9 mouse cellular contexts compared by ENCODE assay signal in genomic region chr3:151818265-151818664, GRCm38 (mm10). TPM values are rescaled to one million over a fixed set of nuclear protein-coding genes. Genes with fewer than 3 reads are reported as not detected.
A peak's percentile ranks its signal among the peaks of the same experiment; 100 is the strongest.
DNase-seq lines count a peak whose midpoint lies in the region; ATAC-seq and TF ChIP-seq lines count a peak whose summit lies in the region.
"Had no signal": no experiment of that assay in that cellular context is flagged by ENCODE, and none has a peak within 500 bp of the region (broad histone marks: within the 10 kb centered on the region; RNA-seq: fewer than 3 reads in every experiment).

No protein-coding gene starts in this region.

- H3K9me3 ChIP-seq in MEL (replicated peaks; ENCODE audit: insufficient read depth, low read length), result no peaks in the 10 kb centered on the region
- H3K9me3 ChIP-seq in hindbrain, postnatal 0 days (ENCODE audit: low read length), result no peaks in the 10 kb centered on the region
- H3K9me3 ChIP-seq: liver, embryonic 13.5 days had no signal

- DNase-seq in layer of hippocampus, adult 2 months (ENCODE audit: low spot score in 2 of 2), result no peak
- no peak for DNase-seq in layer of hippocampus, adult 18-20 months (ENCODE audit: low spot score in 2 of 2)
- peak; percentile 3 for DNase-seq in MEL (ENCODE audit: low read depth, low spot score)
- peak; percentile 62 to 64 for DNase-seq in kidney, postnatal 4 days
- no peak for DNase-seq in cerebellum, adult 9-11 months
- no peak for DNase-seq in hindbrain, postnatal 0 days (ENCODE audit: low spot score)
- DNase-seq: liver, embryonic 13.5 days had no signal

- H3K27me3 ChIP-seq in MEL (ENCODE audit: control insufficient read depth in 1 of 2, insufficient read depth in 2 of 2, low read length in 2 of 2), result no peaks in the 10 kb centered on the region
- H3K27me3 ChIP-seq in hindbrain, postnatal 0 days (ENCODE audit: insufficient read depth, low read length), result no peaks in the 10 kb centered on the region
- H3K27me3 ChIP-seq: liver, embryonic 13.5 days had no signal

- TF ChIP-seq RAD21 in MEL (IDR thresholded peaks at IDR 0.05; ENCODE audit: low read depth, low read length), result no peak; the same call in 1 of the 2 replicates

- H3K4me1 ChIP-seq in MEL (ENCODE audit: control insufficient read depth in 1 of 2, insufficient read depth in 2 of 2, low read length in 2 of 2), result no peaks in the 10 kb centered on the region
- no peaks in the 10 kb centered on the region for H3K4me1 ChIP-seq in cortical plate, adult 2 months (ENCODE audit: control insufficient read depth, insufficient read depth, low read length)
- H3K4me1 ChIP-seq in hindbrain, postnatal 0 days (ENCODE audit: insufficient read depth, low read length), result no peaks in the 10 kb centered on the region
- H3K4me1 ChIP-seq: liver, embryonic 13.5 days had no signal

- H3K4me3 ChIP-seq in layer of hippocampus, adult 2 months, result no peak overlapping the region
- no peak overlapping the region for H3K4me3 ChIP-seq in MEL (ENCODE audit: control insufficient read depth in 1 of 2, insufficient read depth in 1 of 2, low read depth in 2 of 2, low read length in 2 of 2)
- H3K4me3 ChIP-seq in cortical plate, adult 2 months (ENCODE audit: insufficient read depth, low read length), result no peak overlapping the region
- H3K4me3 ChIP-seq in hindbrain, postnatal 0 days (ENCODE audit: low read length), result no peak overlapping the region
- H3K4me3 ChIP-seq: liver, embryonic 13.5 days had no signal

- H3K79me2 ChIP-seq in MEL (ENCODE audit: control insufficient read depth, insufficient read depth, low read length, poor library complexity), result no peaks in the 10 kb centered on the region

- H3K27ac ChIP-seq in layer of hippocampus, adult 2 months, result no peak overlapping the region
- no peak overlapping the region for H3K27ac ChIP-seq in MEL (ENCODE audit: control insufficient read depth, low read depth, low read length)
- no peak overlapping the region for H3K27ac ChIP-seq in cortical plate, adult 2 months (ENCODE audit: insufficient read depth, low read length)
- H3K27ac ChIP-seq in hindbrain, postnatal 0 days, result no peak overlapping the region
- H3K27ac ChIP-seq: liver, embryonic 13.5 days had no signal

- TF ChIP-seq CTCF in layer of hippocampus, adult 2 months (conservative IDR thresholded peaks at IDR 0.05), result peak; percentile 35; the same call in 1 of the 2 replicates
- TF ChIP-seq CTCF in MEL (IDR thresholded peaks at IDR 0.05 in 2 of 3, conservative IDR thresholded peaks at IDR 0.05 in 1 of 3; ENCODE audit: control insufficient read depth in 1 of 3, insufficient read depth in 1 of 3, low read depth in 2 of 3, low read length in 3 of 3, poor library complexity in 1 of 3, severe bottlenecking in 1 of 3), result peak in 2 of 3 experiments; percentile 13 to 26; a peak in 2 of 6 replicates
- TF ChIP-seq CTCF in cortical plate, adult 2 months (IDR thresholded peaks at IDR 0.05; ENCODE audit: extremely low read depth, insufficient read depth, low read length), result 0 out of 2 replicates have a peak, but pooled peaks have one; percentile 5
- TF ChIP-seq CTCF in hindbrain, postnatal 0 days (IDR thresholded peaks at IDR 0.05; ENCODE audit: low read depth), result no peak

- TF ChIP-seq EP300 in MEL (IDR thresholded peaks at IDR 0.05; ENCODE audit: low read depth in 1 of 2, low read length in 2 of 2), result no peak

- H3K36me3 ChIP-seq in MEL (ENCODE audit: control insufficient read depth in 1 of 2, insufficient read depth in 2 of 2, low read length in 2 of 2), result no peaks in the 10 kb centered on the region
- no peaks in the 10 kb centered on the region for H3K36me3 ChIP-seq in hindbrain, postnatal 0 days (ENCODE audit: insufficient read depth, low read length)
- H3K36me3 ChIP-seq: liver, embryonic 13.5 days had no signal

- no peak for TF ChIP-seq POLR2A in MEL (IDR thresholded peaks at IDR 0.05; ENCODE audit: control insufficient read depth in 1 of 2, insufficient read depth in 1 of 2, low read depth in 1 of 2, low read length in 2 of 2, poor library complexity in 1 of 2)
- TF ChIP-seq POLR2A in cortical plate, adult 2 months (IDR thresholded peaks at IDR 0.05; ENCODE audit: extremely low read depth, insufficient read depth, low read length), result no peak

- no peak overlapping the region for H3K4me2 ChIP-seq in hindbrain, postnatal 0 days (ENCODE audit: low read depth, low read length)
- H3K4me2 ChIP-seq: liver, embryonic 13.5 days had no signal

- 80% methylated on average over 6 of the region's 6 CpGs for WGBS in hindbrain, postnatal 0 days

- no peak for ATAC-seq in frontal cortex, adult (ENCODE audit: low TSS enrichment)
- ATAC-seq in hindbrain, postnatal 0 days, result no peak

- H3K9ac ChIP-seq in MEL (ENCODE audit: control insufficient read depth, low read depth, low read length, poor library complexity, severe bottlenecking), result no peak overlapping the region
- no peak overlapping the region for H3K9ac ChIP-seq in hindbrain, postnatal 0 days (replicated peaks; ENCODE audit: low read length)
- H3K9ac ChIP-seq: liver, embryonic 13.5 days had no signal

TF ChIP-seq in MEL, 35 proteins besides CTCF, POLR2A, EP300 and RAD21:
- TF ChIP-seq TCF12 (IDR thresholded peaks at IDR 0.05; ENCODE audit: low read depth, low read length) (no peak), ZMIZ1 (IDR thresholded peaks at IDR 0.05; ENCODE audit: low read depth, low read length) (no peak), ZKSCAN1 (IDR thresholded peaks at IDR 0.05; ENCODE audit: low read depth, low read length) (no peak), TBP (IDR thresholded peaks at IDR 0.05; ENCODE audit: low read depth, low read length) (no peak)
TF ChIP-seq in MEL: peak in this region for 0.

RNA-seq across cellular contexts. Expression of gene Ptgfr, which starts 19.2 kb away (rescaled TPM):
- under 1 TPM; 0.29 to 0.72 TPM for total RNA-seq in layer of hippocampus, adult 2 months (2021)
- total RNA-seq in layer of hippocampus, adult 18-20 months (2021), result under 1 TPM; 0.36 to 0.47 TPM
- total RNA-seq in MEL (2012; rRNA removed), result not detected in 2 replicates
- not detected for polyA plus RNA-seq in MEL (2012; ENCODE audit: insufficient read depth in 1 of 2, insufficient read length in 2 of 2, low read depth in 1 of 2, low replicate concordance in 2 of 2, missing spikeins in 1 of 2)
- polyA plus RNA-seq in cortical plate, adult 2 months (2012; rRNA removed), result 0.51 and 0.69 TPM in 2 replicates
- 0.72 and 2.8 TPM in 2 replicates for total RNA-seq in hindbrain, postnatal 0 days (2014; rRNA removed)
- polyA plus RNA-seq in hindbrain, postnatal 0 days (2015; fragmentation: Nextera tagmentation; extraction: Ambion mirVana), result 1.1 and 1.7 TPM in 2 replicates

RNA-seq across cellular contexts. Expression of gene Ifi44l, which starts 55.6 kb away (rescaled TPM):
- total RNA-seq in layer of hippocampus, adult 2 months (2021), result not detected
- not detected for total RNA-seq in layer of hippocampus, adult 18-20 months (2021)
- not detected in 2 replicates for total RNA-seq in MEL (2012; rRNA removed)
- not detected for polyA plus RNA-seq in MEL (2012; ENCODE audit: insufficient read depth in 1 of 2, insufficient read length in 2 of 2, low read depth in 1 of 2, low replicate concordance in 2 of 2, missing spikeins in 1 of 2)
- not detected in 2 replicates for polyA plus RNA-seq in cortical plate, adult 2 months (2012; rRNA removed)
- total RNA-seq in hindbrain, postnatal 0 days (2014; rRNA removed), result not detected in 2 replicates
- polyA plus RNA-seq in hindbrain, postnatal 0 days (2015; fragmentation: Nextera tagmentation; extraction: Ambion mirVana), result not detected in 2 replicates
- polyA plus RNA-seq: liver, embryonic 13.5 days had no signal

Comparison
In these comparisons a context has a peak if more than half of its experiments do, and no peak if none do; other contexts are left out.
1. DNase-seq: peak in MEL (single experiment) and kidney, postnatal 4 days (2 of 2); none in layer of hippocampus, adult 2 months (0 of 2), layer of hippocampus, adult 18-20 months (0 of 2), cerebellum, adult 9-11 months (single experiment) and hindbrain, postnatal 0 days (single experiment).